Mouse (Mus musculus): ENCODE measurements around the gene Bnipl. TPM values are rescaled to one million over a fixed set of nuclear protein-coding genes. Genes with fewer than 3 reads are reported as not detected.

The Bnipl gene
- polyA plus RNA-seq, 1 experiment from 2014 or later: 0.20 TPM

DNA sequence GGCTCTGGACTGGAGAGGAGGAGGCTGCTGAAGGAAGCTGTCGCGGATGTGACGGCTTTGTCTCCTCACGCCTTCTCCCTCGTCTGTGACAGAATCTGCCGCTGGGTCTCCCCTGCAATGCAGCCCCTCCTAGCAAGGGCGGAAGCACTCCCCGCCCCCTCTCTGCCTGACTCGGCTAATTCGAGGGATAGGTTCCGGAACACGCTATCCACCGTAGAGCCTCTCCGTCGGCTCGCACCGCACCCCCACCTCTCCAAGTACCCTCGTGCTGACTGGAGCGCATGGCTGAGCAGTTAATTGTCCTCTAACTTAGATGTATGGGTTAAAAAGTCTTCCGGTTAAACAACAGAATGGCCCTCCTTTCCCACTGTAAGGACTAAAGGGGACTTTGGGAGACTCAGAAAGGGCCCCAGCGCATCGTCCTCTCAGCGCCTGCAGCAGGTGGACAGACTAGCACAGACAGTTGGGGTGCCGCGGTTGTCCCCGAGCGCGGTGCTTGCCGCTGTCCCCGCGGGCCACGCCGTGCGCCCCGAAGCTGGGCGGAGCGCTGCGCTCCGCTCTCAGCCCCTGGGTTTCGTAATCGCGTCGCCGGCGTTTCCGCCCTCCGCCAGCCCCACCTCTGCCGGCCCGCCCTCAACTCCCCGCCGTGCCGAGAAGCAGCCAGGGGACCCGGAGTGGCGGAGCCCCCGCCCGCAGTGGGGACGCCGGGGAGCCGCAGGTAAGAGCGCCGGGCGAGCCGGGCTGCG lies 22.7 kb downstream of the Bnipl start, which contains the start of gene Cdc42se1:
Cdc42se1 (plus strand) TSS at position 585 of the 746 bp plus-strand sequence.
- Histone ChIP-seq H3K4me2 (peak within 1 kb of the TSS; percentile 96), H3K9ac (ENCODE audit: low read length) (peak within 1 kb of the TSS; percentile 80), H3K36me3 (ENCODE audit: control insufficient read depth, insufficient read depth, low read length) (peaks cover 24% of the 10 kb centered on the region), H3K27me3 (ENCODE audit: control insufficient read depth, insufficient read depth, low read length) (no peaks in the 10 kb centered on the region), H3K27ac (ENCODE audit: low read depth, low read length) (peak within 1 kb of the TSS; percentile 79), H3K9me3 (ENCODE audit: control insufficient read depth, low read length) (no peaks in the 10 kb centered on the region), H3K4me1 (ENCODE audit: control insufficient read depth, insufficient read depth, low read length) (peaks cover 23% of the 10 kb centered on the region), H3K4me3 (ENCODE audit: low read depth, low read length) (peak within 1 kb of the TSS; percentile 72)
- DNase-seq (ENCODE audit: low spot score, missing footprints) (peak; percentile 98), ATAC-seq (ENCODE audit: low FRiP score) (peak; percentile 88)
- WGBS: under 1% methylated on average over 64 of the region's 64 CpGs

DNA sequence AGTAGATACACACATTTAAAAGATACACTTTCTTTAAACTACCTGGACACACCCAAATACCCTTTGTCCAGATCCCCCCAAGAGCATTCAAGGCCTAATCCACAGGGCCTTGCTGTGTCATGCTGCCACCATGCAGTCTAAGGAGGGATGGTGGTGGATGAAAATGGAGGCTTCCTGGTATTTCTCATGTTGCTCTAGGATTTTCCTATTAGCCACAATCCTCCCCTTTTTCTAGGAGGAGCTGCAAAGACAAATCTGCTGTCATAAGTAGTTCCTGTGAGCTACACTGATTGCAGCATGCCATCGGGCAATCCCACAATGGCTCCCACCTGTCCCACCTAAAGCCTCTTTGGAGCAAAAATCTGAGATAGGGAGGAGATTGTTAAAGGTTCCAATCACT lies 23.8 kb downstream of the Bnipl start:
- Histone ChIP-seq H3K36me3 (ENCODE audit: control insufficient read depth, insufficient read depth, low read length) (peaks cover 18% of the 10 kb centered on the region), H3K4me1 (ENCODE audit: control insufficient read depth, insufficient read depth, low read length) (peaks cover 23% of the 10 kb centered on the region), H3K4me2 (peak overlapping the region; percentile 96), H3K27me3 (ENCODE audit: control insufficient read depth, insufficient read depth, low read length) (no peaks in the 10 kb centered on the region), H3K9me3 (ENCODE audit: control insufficient read depth, low read length) (no peaks in the 10 kb centered on the region), H3K9ac (ENCODE audit: low read length) (peak overlapping the region; percentile 80), H3K4me3 (ENCODE audit: low read depth, low read length) (peak overlapping the region; percentile 72), H3K27ac (ENCODE audit: low read depth, low read length) (peak overlapping the region; percentile 79)
- WGBS: 13% methylated on average over 1 of the region's 1 CpGs
- peak; percentile 86 for DNase-seq (ENCODE audit: low spot score, missing footprints)
- ATAC-seq (ENCODE audit: low FRiP score): no peak

DNA sequence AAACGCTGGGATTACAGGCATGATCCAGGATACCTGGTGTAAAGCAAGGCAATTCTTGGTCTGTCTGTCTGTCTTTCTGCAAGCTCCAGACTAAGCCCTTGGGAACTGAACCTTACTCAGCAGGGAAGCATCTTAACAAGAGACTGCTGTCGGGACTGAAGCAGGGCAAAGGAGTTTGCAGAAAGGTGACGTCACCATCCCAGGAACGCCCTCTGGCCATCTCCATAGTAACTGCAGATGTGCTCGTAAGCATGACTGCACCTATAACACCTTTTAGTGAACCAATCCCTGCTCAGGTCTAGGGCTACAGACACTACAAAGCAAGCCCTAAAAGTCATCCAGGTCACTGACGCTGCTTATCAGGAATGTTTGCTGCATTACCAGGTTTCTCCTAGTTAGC lies 26.7 kb downstream of the Bnipl start:
- no peak overlapping the region for H3K9ac ChIP-seq (ENCODE audit: low read length)

GRCm38 (mm10) chr3:95223041-95223440 lies 28.0 kb downstream of the Bnipl start:
- Histone ChIP-seq H3K4me3 (ENCODE audit: low read depth, low read length) (no peak overlapping the region), H3K27me3 (ENCODE audit: control insufficient read depth, insufficient read depth, low read length) (no peaks in the 10 kb centered on the region), H3K9ac (ENCODE audit: low read length) (no peak overlapping the region), H3K36me3 (ENCODE audit: control insufficient read depth, insufficient read depth, low read length) (peaks cover 23% of the 10 kb centered on the region), H3K4me1 (ENCODE audit: control insufficient read depth, insufficient read depth, low read length) (peaks cover 6% of the 10 kb centered on the region; the same call in 1 of the 2 replicates), H3K9me3 (ENCODE audit: control insufficient read depth, low read length) (no peaks in the 10 kb centered on the region), H3K4me2 (no peak overlapping the region), H3K27ac (ENCODE audit: low read depth, low read length) (no peak overlapping the region)
- WGBS: 100% methylated on average over 2 of the region's 2 CpGs
- no peak for ATAC-seq (ENCODE audit: low FRiP score)
- no peak for DNase-seq (ENCODE audit: low spot score, missing footprints)

More for the DNA sequence above, 26.7 kb downstream of the Bnipl start:
- H3K4me2 ChIP-seq: no peak overlapping the region
- ATAC-seq (ENCODE audit: low FRiP score) (no peak), DNase-seq (ENCODE audit: low spot score, missing footprints) (no peak)
- H3K4me3 ChIP-seq (ENCODE audit: low read depth, low read length): no peak overlapping the region
- H3K27me3 ChIP-seq (ENCODE audit: control insufficient read depth, insufficient read depth, low read length): no peaks in the 10 kb centered on the region
- H3K27ac ChIP-seq (ENCODE audit: low read depth, low read length): no peak overlapping the region
- 25% methylated on average over 6 of the region's 6 CpGs for WGBS
- no peaks in the 10 kb centered on the region for H3K9me3 ChIP-seq (ENCODE audit: control insufficient read depth, low read length)
- peaks cover 20% of the 10 kb centered on the region for H3K36me3 ChIP-seq (ENCODE audit: control insufficient read depth, insufficient read depth, low read length)
- peaks cover 6% of the 10 kb centered on the region; the same call in 1 of the 2 replicates for H3K4me1 ChIP-seq (ENCODE audit: control insufficient read depth, insufficient read depth, low read length)

- H3K36me3 ChIP-seq (ENCODE audit: control insufficient read depth, insufficient read depth, low read length): peaks cover 14% of the 10 kb centered on the region
- no peak overlapping the region; the same call in 1 of the 2 replicates for H3K27ac ChIP-seq (ENCODE audit: low read depth, low read length)
- DNase-seq (ENCODE audit: low spot score, missing footprints) (peak; percentile 79), ATAC-seq (ENCODE audit: low FRiP score) (no peak)
- WGBS: 80% methylated on average over 6 of the region's 6 CpGs
- peak overlapping the region; percentile 60 for H3K4me2 ChIP-seq
- no peak overlapping the region; the same call in 1 of the 2 replicates for H3K9ac ChIP-seq (ENCODE audit: low read length)
- peak overlapping the region; percentile 82 for H3K4me3 ChIP-seq (ENCODE audit: low read depth, low read length)
- no peaks in the 10 kb centered on the region for H3K27me3 ChIP-seq (ENCODE audit: control insufficient read depth, insufficient read depth, low read length)
- H3K9me3 ChIP-seq (ENCODE audit: control insufficient read depth, low read length): no peaks in the 10 kb centered on the region
- peaks cover 7% of the 10 kb centered on the region for H3K4me1 ChIP-seq (ENCODE audit: control insufficient read depth, insufficient read depth, low read length)
Measured at GRCm38 (mm10) chr3:95218466-95219137, 32.4 kb downstream of the Bnipl start.

- peak within 1 kb of the TSS; percentile 60 for H3K4me2 ChIP-seq
- H3K9me3 ChIP-seq (ENCODE audit: control insufficient read depth, low read length): no peaks in the 10 kb centered on the region
- DNase-seq (ENCODE audit: low spot score, missing footprints) (peak; percentile 99), ATAC-seq (ENCODE audit: low FRiP score) (peak; percentile 94)
- peak within 1 kb of the TSS; percentile 97 for H3K9ac ChIP-seq (ENCODE audit: low read length)
- peak within 1 kb of the TSS; percentile 96 for H3K27ac ChIP-seq (ENCODE audit: low read depth, low read length)
- H3K4me1 ChIP-seq (ENCODE audit: control insufficient read depth, insufficient read depth, low read length): peaks cover 7% of the 10 kb centered on the region
- H3K36me3 ChIP-seq (ENCODE audit: control insufficient read depth, insufficient read depth, low read length): peaks cover 10% of the 10 kb centered on the region
- H3K27me3 ChIP-seq (ENCODE audit: control insufficient read depth, insufficient read depth, low read length): no peaks in the 10 kb centered on the region
- WGBS: under 1% methylated on average over 56 of the region's 56 CpGs
- H3K4me3 ChIP-seq (ENCODE audit: low read depth, low read length): peak within 1 kb of the TSS; percentile 82
Measured at GRCm38 (mm10) chr3:95217255-95218134, 33.5 kb downstream of the Bnipl start, which contains the start of gene Gabpb2. Gene Gabpb2, minus strand, starts transcription at chr3:95217916.

GRCm38 (mm10) chr3:95216655-95217254 lies 34.2 kb downstream of the Bnipl start:
- Histone ChIP-seq H3K9me3 (ENCODE audit: control insufficient read depth, low read length) (no peaks in the 10 kb centered on the region), H3K4me2 (peak overlapping the region; percentile 60), H3K4me1 (ENCODE audit: control insufficient read depth, insufficient read depth, low read length) (peaks cover 7% of the 10 kb centered on the region), H3K36me3 (ENCODE audit: control insufficient read depth, insufficient read depth, low read length) (peaks cover 10% of the 10 kb centered on the region), H3K9ac (ENCODE audit: low read length) (peak overlapping the region; percentile 97), H3K27me3 (ENCODE audit: control insufficient read depth, insufficient read depth, low read length) (no peaks in the 10 kb centered on the region), H3K27ac (ENCODE audit: low read depth, low read length) (peak overlapping the region; percentile 96; the same call in 1 of the 2 replicates), H3K4me3 (ENCODE audit: low read depth, low read length) (peak overlapping the region; percentile 82)
- DNase-seq (ENCODE audit: low spot score, missing footprints): peak; percentile 82
- WGBS: 23% methylated on average over 4 of the region's 4 CpGs
- ATAC-seq (ENCODE audit: low FRiP score): no peak; the same call in 1 of the 2 replicates

GRCm38 (mm10) chr3:95213609-95213975 lies 37.4 kb downstream of the Bnipl start:
- no peaks in the 10 kb centered on the region for H3K36me3 ChIP-seq (ENCODE audit: control insufficient read depth, insufficient read depth, low read length)

More at GRCm38 (mm10) chr3:95213609-95213975, 37.4 kb downstream of the Bnipl start:
- Histone ChIP-seq H3K4me1 (ENCODE audit: control insufficient read depth, insufficient read depth, low read length) (peaks cover 7% of the 10 kb centered on the region), H3K4me3 (ENCODE audit: low read depth, low read length) (no peak overlapping the region), H3K4me2 (no peak overlapping the region), H3K27me3 (ENCODE audit: control insufficient read depth, insufficient read depth, low read length) (no peaks in the 10 kb centered on the region), H3K9ac (ENCODE audit: low read length) (no peak overlapping the region), H3K9me3 (ENCODE audit: control insufficient read depth, low read length) (no peaks in the 10 kb centered on the region), H3K27ac (ENCODE audit: low read depth, low read length) (no peak overlapping the region)
- no peak for ATAC-seq (ENCODE audit: low FRiP score)
- DNase-seq (ENCODE audit: low spot score, missing footprints): peak; percentile 54
- 93% methylated on average over 1 of the region's 1 CpGs for WGBS
